Mouse (Mus musculus): ENCODE results near the gene Ankle2. TPM values are rescaled to one million over a fixed set of nuclear protein-coding genes. Genes with fewer than 3 reads are reported as not detected.

Ankle2 gene
- polyA plus RNA-seq, 1 experiment from 2014 or later: 26.6 TPM

- H3K4me3 ChIP-seq (replicated peaks): peak overlapping the region; percentile 87
- no peaks in the 10 kb centered on the region for H3K9me3 ChIP-seq (replicated peaks)
- H3K36me3 ChIP-seq: peaks cover 28% of the 10 kb centered on the region
- H3K9ac ChIP-seq: peak overlapping the region; percentile 96
- 42% methylated on average over 13 of the region's 13 CpGs for WGBS
- H3K4me1 ChIP-seq: peaks cover 16% of the 10 kb centered on the region
- no peak for ATAC-seq (ENCODE audit: insufficient number of reproducible peaks, low FRiP score, low TSS enrichment, low read depth)
- H3K27ac ChIP-seq (replicated peaks): no peak overlapping the region
- H3K4me2 ChIP-seq (replicated peaks): peak overlapping the region; percentile 56
- no peaks in the 10 kb centered on the region for H3K27me3 ChIP-seq
Observed at GRCm38 (mm10) chr5:110231638-110232037, 834 bp downstream of the Ankle2 start.

GRCm38 (mm10) chr5:110232346-110232745 is 1.5 kb downstream of the Ankle2 start:
- Histone ChIP-seq H3K9me3 (replicated peaks) (no peaks in the 10 kb centered on the region), H3K27ac (replicated peaks) (no peak overlapping the region), H3K9ac (no peak overlapping the region), H3K4me1 (peaks cover 16% of the 10 kb centered on the region), H3K4me2 (replicated peaks) (peak overlapping the region; percentile 56; the same call in 1 of the 2 replicates), H3K36me3 (peaks cover 28% of the 10 kb centered on the region), H3K4me3 (replicated peaks) (no peak overlapping the region), H3K27me3 (no peaks in the 10 kb centered on the region)
- 83% methylated on average over 6 of the region's 6 CpGs for WGBS
- no peak for ATAC-seq (ENCODE audit: insufficient number of reproducible peaks, low FRiP score, low TSS enrichment, low read depth)

- WGBS: 72% methylated on average over 2 of the region's 2 CpGs
- Histone ChIP-seq H3K9me3 (replicated peaks) (no peaks in the 10 kb centered on the region), H3K4me3 (replicated peaks) (no peak overlapping the region), H3K27ac (replicated peaks) (no peak overlapping the region), H3K36me3 (peaks cover 78% of the 10 kb centered on the region), H3K9ac (no peak overlapping the region), H3K27me3 (no peaks in the 10 kb centered on the region), H3K4me2 (replicated peaks) (no peak overlapping the region), H3K4me1 (no peaks in the 10 kb centered on the region)
- no peak for ATAC-seq (ENCODE audit: insufficient number of reproducible peaks, low FRiP score, low TSS enrichment, low read depth)
Observed at GRCm38 (mm10) chr5:110244091-110244490, 13.3 kb downstream of the Ankle2 start.

- H3K27me3 ChIP-seq: no peaks in the 10 kb centered on the region
- 87% methylated on average over 4 of the region's 4 CpGs for WGBS
- no peak overlapping the region for H3K27ac ChIP-seq (replicated peaks)
- H3K9me3 ChIP-seq (replicated peaks): no peaks in the 10 kb centered on the region
- no peak overlapping the region for H3K4me2 ChIP-seq (replicated peaks)
- peaks cover 40% of the 10 kb centered on the region for H3K36me3 ChIP-seq
- no peak overlapping the region for H3K9ac ChIP-seq
- ATAC-seq (ENCODE audit: insufficient number of reproducible peaks, low FRiP score, low TSS enrichment, low read depth): no peak; the same call in 1 of the 2 replicates
- no peak overlapping the region for H3K4me3 ChIP-seq (replicated peaks)
- H3K4me1 ChIP-seq: peaks cover 8% of the 10 kb centered on the region
Observed at GRCm38 (mm10) chr5:110266941-110267340, 36.1 kb downstream of the Ankle2 start.

GRCm38 (mm10) chr5:110269141-110270101 is 38.6 kb downstream of the Ankle2 start, which contains the start of gene Pgam5:
Gene Pgam5, minus strand, starts transcription at chr5:110269913.
- Histone ChIP-seq H3K4me1 (peaks cover 8% of the 10 kb centered on the region), H3K36me3 (peaks cover 30% of the 10 kb centered on the region), H3K27ac (replicated peaks) (no peak within 1 kb of the TSS; the same call in 1 of the 2 replicates), H3K4me2 (replicated peaks) (peak within 1 kb of the TSS; percentile 84), H3K27me3 (no peaks in the 10 kb centered on the region), H3K9me3 (replicated peaks) (no peaks in the 10 kb centered on the region), H3K9ac (peak within 1 kb of the TSS; percentile 87), H3K4me3 (replicated peaks) (peak within 1 kb of the TSS; percentile 97)
- peak; percentile 85 for ATAC-seq (ENCODE audit: insufficient number of reproducible peaks, low FRiP score, low TSS enrichment, low read depth)
- WGBS: under 1% methylated on average over 66 of the region's 66 CpGs

GRCm38 (mm10) chr5:110270242-110270641 is 39.4 kb downstream of the Ankle2 start:
- Histone ChIP-seq H3K4me2 (replicated peaks) (no peak overlapping the region), H3K4me1 (peaks cover 8% of the 10 kb centered on the region), H3K27ac (replicated peaks) (no peak overlapping the region), H3K4me3 (replicated peaks) (0 out of 2 replicates have a peak overlapping the region, but pooled peaks have one; percentile 97), H3K9ac (no peak overlapping the region), H3K36me3 (peaks cover 22% of the 10 kb centered on the region), H3K27me3 (no peaks in the 10 kb centered on the region), H3K9me3 (replicated peaks) (no peaks in the 10 kb centered on the region)
- WGBS: 94% methylated on average over 6 of the region's 6 CpGs
- ATAC-seq (ENCODE audit: insufficient number of reproducible peaks, low FRiP score, low TSS enrichment, low read depth): no peak

GRCm38 (mm10) chr5:110274147-110274546 is 43.3 kb downstream of the Ankle2 start:
- 73% methylated on average over 4 of the region's 4 CpGs for whole genome bisulfite sequencing
- Histone ChIP-seq H3K27me3 (no peaks in the 10 kb centered on the region), H3K36me3 (no peaks in the 10 kb centered on the region), H3K4me1 (no peaks in the 10 kb centered on the region), H3K9me3 (replicated peaks) (no peaks in the 10 kb centered on the region), H3K4me2 (replicated peaks) (no peak overlapping the region), H3K9ac (no peak overlapping the region), H3K27ac (replicated peaks) (no peak overlapping the region), H3K4me3 (replicated peaks) (no peak overlapping the region)
- no peak for ATAC-seq (ENCODE audit: insufficient number of reproducible peaks, low FRiP score, low TSS enrichment, low read depth)

- Histone ChIP-seq H3K27me3 (no peaks in the 10 kb centered on the region), H3K4me1 (no peaks in the 10 kb centered on the region), H3K9ac (no peak overlapping the region), H3K4me2 (replicated peaks) (no peak overlapping the region), H3K27ac (replicated peaks) (no peak overlapping the region), H3K4me3 (replicated peaks) (no peak overlapping the region), H3K9me3 (replicated peaks) (no peaks in the 10 kb centered on the region), H3K36me3 (no peaks in the 10 kb centered on the region)
- 67% methylated on average over 2 of the region's 2 CpGs for WGBS
- ATAC-seq (ENCODE audit: insufficient number of reproducible peaks, low FRiP score, low TSS enrichment, low read depth): no peak
Observed at GRCm38 (mm10) chr5:110274846-110275245, 44.0 kb downstream of the Ankle2 start.

GRCm38 (mm10) chr5:110276391-110276790 is 45.6 kb downstream of the Ankle2 start:
- WGBS: 62% methylated on average over 2 of the region's 2 CpGs
- Histone ChIP-seq H3K4me1 (no peaks in the 10 kb centered on the region), H3K4me2 (replicated peaks) (no peak overlapping the region), H3K9me3 (replicated peaks) (no peaks in the 10 kb centered on the region), H3K36me3 (no peaks in the 10 kb centered on the region), H3K27ac (replicated peaks) (no peak overlapping the region), H3K9ac (no peak overlapping the region), H3K27me3 (no peaks in the 10 kb centered on the region), H3K4me3 (replicated peaks) (no peak overlapping the region)
- ATAC-seq (ENCODE audit: insufficient number of reproducible peaks, low FRiP score, low TSS enrichment, low read depth): no peak

GRCm38 (mm10) chr5:110276910-110277309 is 46.1 kb downstream of the Ankle2 start:
- Histone ChIP-seq H3K27ac (replicated peaks) (no peak overlapping the region), H3K9ac (no peak overlapping the region), H3K4me3 (replicated peaks) (no peak overlapping the region), H3K4me1 (no peaks in the 10 kb centered on the region), H3K36me3 (no peaks in the 10 kb centered on the region), H3K9me3 (replicated peaks) (no peaks in the 10 kb centered on the region), H3K27me3 (no peaks in the 10 kb centered on the region), H3K4me2 (replicated peaks) (no peak overlapping the region)
- 92% methylated on average over 1 of the region's 1 CpGs for WGBS
- peak; percentile 63; the same call in 1 of the 2 replicates for ATAC-seq (ENCODE audit: insufficient number of reproducible peaks, low FRiP score, low TSS enrichment, low read depth)

- H3K36me3 ChIP-seq: no peaks in the 10 kb centered on the region
- H3K9me3 ChIP-seq (replicated peaks): no peaks in the 10 kb centered on the region
- no peak for ATAC-seq (ENCODE audit: insufficient number of reproducible peaks, low FRiP score, low TSS enrichment, low read depth)
- no peak overlapping the region for H3K4me3 ChIP-seq (replicated peaks)
- peaks cover 17% of the 10 kb centered on the region for H3K27me3 ChIP-seq
- peaks cover 10% of the 10 kb centered on the region for H3K4me1 ChIP-seq
- 73% methylated on average over 2 of the region's 2 CpGs for WGBS
- H3K9ac ChIP-seq: no peak overlapping the region
- H3K27ac ChIP-seq (replicated peaks): no peak overlapping the region
- no peak overlapping the region for H3K4me2 ChIP-seq (replicated peaks)
Observed at GRCm38 (mm10) chr5:110281984-110282383, 51.2 kb downstream of the Ankle2 start.
